ENCODE assay signal across 9 mouse cellular contexts in genomic region chr11:114184970-114185882, GRCm38 (mm10).
DNase-seq lines count a peak whose midpoint lies in the region; ATAC-seq and TF ChIP-seq lines count a peak whose summit lies in the region.
"Had no signal": no experiment of that assay in that cellular context is flagged by ENCODE, and none has a peak within 500 bp of the region (broad histone marks: within the 10 kb centered on the region; RNA-seq: fewer than 3 reads in every experiment).

No protein-coding gene starts in this region.

- H3K36me3 ChIP-seq in forebrain, embryonic 11.5 days (ENCODE audit: control insufficient read depth, insufficient read depth, low read length): no peaks in the 10 kb centered on the region
- H3K36me3 ChIP-seq in hindbrain, postnatal 0 days (ENCODE audit: insufficient read depth, low read length): no peaks in the 10 kb centered on the region
- H3K36me3 ChIP-seq: embryonic facial prominence, embryonic 15.5 days had no signal

- peak; percentile 50 for TF ChIP-seq CTCF in hindbrain, postnatal 0 days (IDR thresholded peaks at IDR 0.05; ENCODE audit: low read depth)

- H3K9ac ChIP-seq in forebrain, embryonic 11.5 days (ENCODE audit: low read length): no peak overlapping the region
- no peak overlapping the region for H3K9ac ChIP-seq in hindbrain, postnatal 0 days (replicated peaks; ENCODE audit: low read length)
- H3K9ac ChIP-seq: embryonic facial prominence, embryonic 15.5 days had no signal

- no peaks in the 10 kb centered on the region for H3K9me3 ChIP-seq in forebrain, embryonic 11.5 days (ENCODE audit: control insufficient read depth, low read length)
- H3K9me3 ChIP-seq in hindbrain, postnatal 0 days (ENCODE audit: low read length): no peaks in the 10 kb centered on the region
- H3K9me3 ChIP-seq: embryonic facial prominence, embryonic 15.5 days had no signal

- H3K4me2 ChIP-seq in forebrain, embryonic 11.5 days (ENCODE audit: low read depth, low read length, severe bottlenecking): no peak overlapping the region
- H3K4me2 ChIP-seq in hindbrain, postnatal 0 days (ENCODE audit: low read depth, low read length): no peak overlapping the region
- H3K4me2 ChIP-seq: embryonic facial prominence, embryonic 15.5 days had no signal

- ATAC-seq in CD4-positive, CD25-positive, alpha-beta regulatory T cell, adult 4 months: no peak
- peak; percentile 42; the same call in 1 of the 2 replicates for ATAC-seq in forebrain, embryonic 11.5 days (replicated peaks; ENCODE audit: low FRiP score)
- ATAC-seq in hindbrain, postnatal 0 days: peak; percentile 68

- H3K4me3 ChIP-seq in forebrain, embryonic 11.5 days (ENCODE audit: low read depth, low read length): no peak overlapping the region
- H3K4me3 ChIP-seq in hindbrain, postnatal 0 days (ENCODE audit: low read length): no peak overlapping the region
- H3K4me3 ChIP-seq: embryonic facial prominence, embryonic 15.5 days had no signal

- no peaks in the 10 kb centered on the region for H3K4me1 ChIP-seq in forebrain, embryonic 11.5 days (replicated peaks; ENCODE audit: control insufficient read depth, insufficient read depth, low read length)
- 0 out of 2 replicates have a peak, but pooled peaks cover 4% of the 10 kb centered on the region for H3K4me1 ChIP-seq in hindbrain, postnatal 0 days (ENCODE audit: insufficient read depth, low read length)
- H3K4me1 ChIP-seq: embryonic facial prominence, embryonic 15.5 days had no signal

- no peaks in the 10 kb centered on the region for H3K27me3 ChIP-seq in forebrain, embryonic 11.5 days (ENCODE audit: control insufficient read depth, insufficient read depth, low read length)
- no peaks in the 10 kb centered on the region for H3K27me3 ChIP-seq in hindbrain, postnatal 0 days (ENCODE audit: insufficient read depth, low read length)
- H3K27me3 ChIP-seq: embryonic facial prominence, embryonic 15.5 days had no signal

- WGBS in forebrain, embryonic 11.5 days: 47% methylated on average over 18 of the region's 18 CpGs
- WGBS in hindbrain, postnatal 0 days: 35% methylated on average over 18 of the region's 18 CpGs

- H3K27ac ChIP-seq in forebrain, embryonic 11.5 days (ENCODE audit: low read depth, low read length): no peak overlapping the region
- H3K27ac ChIP-seq in hindbrain, postnatal 0 days: no peak overlapping the region
- H3K27ac ChIP-seq: embryonic facial prominence, embryonic 15.5 days had no signal

- DNase-seq in CD4-positive, CD25-positive, alpha-beta regulatory T cell, adult 2 months (ENCODE audit: low read depth, low spot score): peak; percentile 7
- peak; percentile 87 for DNase-seq in MEL-GATA-1-ER (ENCODE audit: extremely low read depth, low read depth)
- DNase-seq in forebrain, embryonic 11.5 days (ENCODE audit: low spot score): peak; percentile 70
- DNase-seq in hindbrain, postnatal 0 days (ENCODE audit: low spot score): peak; percentile 77
- peak; percentile 51 for DNase-seq in lung, postnatal 10 days
- DNase-seq in retina, embryonic 14.5 days (ENCODE audit: low spot score): peak; percentile 66
- no peak for DNase-seq in c-Kit-positive CD71-positive TER-119-positive erythroid progenitor cells, embryonic 14.5 days (ENCODE audit: low spot score)
